Mouse (Mus musculus): ENCODE data around the gene Dusp1. TPM values are rescaled to one million over a fixed set of nuclear protein-coding genes. Genes with fewer than 3 reads are reported as not detected.

Gene Dusp1
- polyA plus RNA-seq, 1 experiment from 2014 or later, result 23.1 TPM

DNA sequence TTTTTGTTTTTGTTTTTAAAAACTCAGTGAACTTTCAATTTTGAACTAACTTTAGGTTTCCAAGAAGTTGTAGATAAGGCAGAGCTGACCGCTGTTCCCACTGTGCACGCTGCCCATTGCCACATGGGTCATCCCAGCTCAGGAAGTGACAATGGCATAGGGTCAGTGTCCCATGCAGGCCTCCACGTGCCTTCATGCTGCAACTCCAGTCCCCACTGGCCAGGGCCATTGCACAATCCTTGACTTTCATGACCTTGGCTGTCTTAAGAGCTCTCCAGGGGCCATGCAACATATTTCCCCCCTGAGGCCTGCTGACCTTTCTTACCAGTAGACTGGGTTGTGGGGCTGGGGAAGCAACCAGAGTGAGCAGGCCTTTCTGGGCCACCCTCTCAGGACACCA lies 9.4 kb upstream of the Dusp1 start:
- no peak for ATAC-seq (replicated peaks; ENCODE audit: low FRiP score)
- H3K27me3 ChIP-seq, result no peaks in the 10 kb centered on the region
- H3K27ac ChIP-seq, result no peak overlapping the region

DNA sequence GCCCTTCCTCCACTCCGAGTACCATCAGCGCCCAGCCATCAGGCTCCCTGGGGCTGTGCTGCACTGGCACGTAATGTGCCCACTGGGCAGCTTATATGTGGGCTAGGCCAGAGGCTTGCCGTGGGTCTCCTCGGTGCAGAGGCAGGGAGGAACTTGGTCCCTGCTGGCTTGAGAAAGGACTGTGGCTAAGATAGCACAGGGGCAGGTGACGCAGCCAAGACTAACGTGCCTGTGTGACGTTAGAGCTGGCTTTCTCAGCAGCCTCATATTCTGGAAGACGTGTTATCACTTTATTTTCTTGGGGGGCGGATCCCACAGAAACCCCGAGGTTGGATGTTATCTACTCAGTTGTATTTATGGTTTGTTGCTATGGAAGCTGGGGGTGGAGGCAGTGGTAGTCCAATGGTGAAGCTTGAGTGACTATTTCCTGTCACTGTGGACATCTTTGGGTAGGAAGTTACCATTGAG lies 8.8 kb upstream of the Dusp1 start:
- H3K27me3 ChIP-seq, result no peaks in the 10 kb centered on the region
- peaks cover 21% of the 10 kb centered on the region for H3K4me1 ChIP-seq
- H3K36me3 ChIP-seq, result peaks cover 61% of the 10 kb centered on the region
- no peak for ATAC-seq (replicated peaks; ENCODE audit: low FRiP score)
- H3K27ac ChIP-seq, result no peak overlapping the region
- H3K4me2 ChIP-seq, result no peak overlapping the region
- no peaks in the 10 kb centered on the region; the same call in 1 of the 2 replicates for H3K9me3 ChIP-seq (replicated peaks)
- no peak overlapping the region for H3K4me3 ChIP-seq (replicated peaks)
- WGBS, result 79% methylated on average over 11 of the region's 11 CpGs
- H3K9ac ChIP-seq, result no peak overlapping the region

More for the DNA sequence above, 9.4 kb upstream of the Dusp1 start:
- Histone ChIP-seq H3K36me3 (peaks cover 56% of the 10 kb centered on the region), H3K9ac (no peak overlapping the region), H3K4me1 (peaks cover 26% of the 10 kb centered on the region), H3K4me2 (no peak overlapping the region), H3K4me3 (replicated peaks) (no peak overlapping the region), H3K9me3 (replicated peaks) (no peaks in the 10 kb centered on the region; the same call in 1 of the 2 replicates)
- WGBS, result 80% methylated on average over 3 of the region's 3 CpGs

- no peak for ATAC-seq (replicated peaks; ENCODE audit: low FRiP score)
- H3K9ac ChIP-seq, result no peak overlapping the region
Measured at GRCm38 (mm10) chr17:26569594-26570350, 7.8 kb upstream of the Dusp1 start.

DNA sequence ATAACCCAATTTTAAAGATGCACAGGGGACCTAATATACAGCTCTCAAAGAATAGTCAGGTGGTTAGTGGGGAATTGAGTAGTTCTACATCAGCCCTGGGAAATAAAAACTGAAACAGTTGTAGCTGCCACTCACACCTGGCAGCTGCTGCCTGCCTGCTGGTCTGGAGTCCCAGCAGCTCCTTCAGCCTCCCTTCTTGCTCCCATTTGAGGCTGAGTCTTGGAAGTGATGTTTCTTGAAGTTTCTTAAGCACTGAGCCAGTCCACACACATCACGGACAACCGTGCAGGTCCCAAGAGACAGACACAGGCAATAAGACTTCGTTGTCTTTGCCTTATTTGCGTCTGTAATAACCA lies 5.9 kb upstream of the Dusp1 start:
- Histone ChIP-seq H3K27me3 (no peaks in the 10 kb centered on the region), H3K9me3 (replicated peaks) (no peaks in the 10 kb centered on the region; the same call in 1 of the 2 replicates), H3K4me3 (replicated peaks) (no peak overlapping the region), H3K4me1 (peaks cover 44% of the 10 kb centered on the region), H3K4me2 (no peak overlapping the region), H3K27ac (0 out of 2 replicates have a peak overlapping the region, but pooled peaks have one; percentile 27), H3K9ac (no peak overlapping the region), H3K36me3 (peaks cover 70% of the 10 kb centered on the region)
- no peak for ATAC-seq (replicated peaks; ENCODE audit: low FRiP score)
- WGBS, result 95% methylated on average over 4 of the region's 4 CpGs

More at GRCm38 (mm10) chr17:26569594-26570350, 7.8 kb upstream of the Dusp1 start:
- H3K36me3 ChIP-seq, result peaks cover 57% of the 10 kb centered on the region
- no peaks in the 10 kb centered on the region for H3K27me3 ChIP-seq
- H3K4me1 ChIP-seq, result peaks cover 27% of the 10 kb centered on the region
- H3K4me2 ChIP-seq, result no peak overlapping the region
- no peak overlapping the region for H3K27ac ChIP-seq
- 90% methylated on average over 4 of the region's 4 CpGs for WGBS
- no peaks in the 10 kb centered on the region; the same call in 1 of the 2 replicates for H3K9me3 ChIP-seq (replicated peaks)
- no peak overlapping the region for H3K4me3 ChIP-seq (replicated peaks)

- Histone ChIP-seq H3K4me2 (no peak overlapping the region), H3K9ac (no peak overlapping the region), H3K36me3 (peaks cover 70% of the 10 kb centered on the region), H3K4me1 (peaks cover 49% of the 10 kb centered on the region), H3K27ac (peak overlapping the region; percentile 27; the same call in 1 of the 2 replicates), H3K27me3 (no peaks in the 10 kb centered on the region), H3K4me3 (replicated peaks) (no peak overlapping the region), H3K9me3 (replicated peaks) (no peaks in the 10 kb centered on the region; the same call in 1 of the 2 replicates)
- WGBS, result 37% methylated on average over 8 of the region's 8 CpGs
- no peak for ATAC-seq (replicated peaks; ENCODE audit: low FRiP score)
Measured at GRCm38 (mm10) chr17:26567142-26567817, 5.4 kb upstream of the Dusp1 start.

DNA sequence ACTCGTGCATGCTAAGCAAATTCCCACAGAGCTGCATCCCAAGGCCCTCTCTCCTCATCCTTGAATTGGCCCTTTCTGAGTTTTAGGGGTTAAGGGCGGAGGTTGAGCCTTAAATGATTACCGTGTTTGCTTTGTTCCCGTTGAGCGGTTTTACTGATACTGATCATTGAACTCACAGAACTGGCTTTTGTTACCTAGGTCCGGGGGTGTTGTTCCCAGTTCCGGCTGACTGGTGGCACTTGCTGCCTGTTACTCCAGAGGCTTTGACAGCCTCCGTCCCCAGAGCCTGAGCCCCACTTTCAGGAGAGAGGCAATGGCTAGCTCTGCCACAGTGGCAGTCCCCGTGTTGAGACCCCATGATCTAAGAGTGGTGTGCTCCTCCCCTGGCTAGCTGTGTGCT lies 2.5 kb upstream of the Dusp1 start:
- 30% methylated on average over 9 of the region's 9 CpGs for WGBS
- H3K9me3 ChIP-seq (replicated peaks), result no peaks in the 10 kb centered on the region; the same call in 1 of the 2 replicates
- H3K36me3 ChIP-seq, result peaks cover 50% of the 10 kb centered on the region
- no peak overlapping the region for H3K4me3 ChIP-seq (replicated peaks)
- peaks cover 57% of the 10 kb centered on the region for H3K4me1 ChIP-seq
- H3K27me3 ChIP-seq, result no peaks in the 10 kb centered on the region
- H3K9ac ChIP-seq, result no peak overlapping the region
- H3K27ac ChIP-seq, result peak overlapping the region; percentile 56
- H3K4me2 ChIP-seq, result peak overlapping the region; percentile 44
- no peak; the same call in 1 of the 2 replicates for ATAC-seq (replicated peaks; ENCODE audit: low FRiP score)

GRCm38 (mm10) chr17:26563476-26563875 lies 1.5 kb upstream of the Dusp1 start:
- Histone ChIP-seq H3K9me3 (replicated peaks) (no peaks in the 10 kb centered on the region; the same call in 1 of the 2 replicates), H3K4me1 (peaks cover 57% of the 10 kb centered on the region), H3K27ac (no peak overlapping the region), H3K4me3 (replicated peaks) (peak overlapping the region; percentile 84; the same call in 1 of the 2 replicates), H3K36me3 (peaks cover 40% of the 10 kb centered on the region), H3K27me3 (no peaks in the 10 kb centered on the region), H3K9ac (no peak overlapping the region), H3K4me2 (peak overlapping the region; percentile 90)
- ATAC-seq (replicated peaks; ENCODE audit: low FRiP score), result no peak
- 70% methylated on average over 6 of the region's 6 CpGs for WGBS

GRCm38 (mm10) chr17:26562292-26562691 lies 364 bp upstream of the Dusp1 start:
- H3K27ac ChIP-seq, result peak overlapping the region; percentile 85; the same call in 1 of the 2 replicates
- H3K9me3 ChIP-seq (replicated peaks), result no peaks in the 10 kb centered on the region; the same call in 1 of the 2 replicates
- no peaks in the 10 kb centered on the region for H3K27me3 ChIP-seq
- peak overlapping the region; percentile 85 for H3K9ac ChIP-seq
- peak overlapping the region; percentile 84 for H3K4me3 ChIP-seq (replicated peaks)
- ATAC-seq (replicated peaks; ENCODE audit: low FRiP score), result no peak
- peaks cover 54% of the 10 kb centered on the region for H3K4me1 ChIP-seq
- peak overlapping the region; percentile 90 for H3K4me2 ChIP-seq
- peaks cover 29% of the 10 kb centered on the region for H3K36me3 ChIP-seq
- WGBS, result 64% methylated on average over 4 of the region's 4 CpGs

- H3K36me3 ChIP-seq, result peaks cover 22% of the 10 kb centered on the region
- no peaks in the 10 kb centered on the region; the same call in 1 of the 2 replicates for H3K9me3 ChIP-seq (replicated peaks)
- peak; percentile 95 for ATAC-seq (replicated peaks; ENCODE audit: low FRiP score)
Measured at GRCm38 (mm10) chr17:26561290-26561640, 663 bp downstream of the Dusp1 start, which contains the start of gene Ergic1. Gene Ergic1, plus strand, starts transcription at chr17:26561489.

GRCm38 (mm10) chr17:26560526-26561289 lies 1.2 kb downstream of the Dusp1 start:
- no peak for ATAC-seq (replicated peaks; ENCODE audit: low FRiP score)
- H3K4me2 ChIP-seq, result peak overlapping the region; percentile 90
- 32% methylated on average over 9 of the region's 9 CpGs for WGBS
- no peaks in the 10 kb centered on the region for H3K27me3 ChIP-seq
- H3K4me1 ChIP-seq, result peaks cover 46% of the 10 kb centered on the region
- H3K27ac ChIP-seq, result peak overlapping the region; percentile 85
- peak overlapping the region; percentile 85 for H3K9ac ChIP-seq
- H3K9me3 ChIP-seq (replicated peaks), result no peaks in the 10 kb centered on the region
- H3K4me3 ChIP-seq (replicated peaks), result peak overlapping the region; percentile 84
- peaks cover 17% of the 10 kb centered on the region; the same call in 1 of the 2 replicates for H3K36me3 ChIP-seq

More at GRCm38 (mm10) chr17:26561290-26561640, 663 bp downstream of the Dusp1 start, which contains the start of gene Ergic1:
- no peaks in the 10 kb centered on the region for H3K27me3 ChIP-seq
- H3K4me2 ChIP-seq, result peak within 1 kb of the TSS; percentile 90
- peak within 1 kb of the TSS; percentile 84 for H3K4me3 ChIP-seq (replicated peaks)
- peak within 1 kb of the TSS; percentile 85 for H3K9ac ChIP-seq
- WGBS, result 0% methylated on average over 36 of the region's 36 CpGs
- H3K27ac ChIP-seq, result peak within 1 kb of the TSS; percentile 85
- peaks cover 46% of the 10 kb centered on the region for H3K4me1 ChIP-seq

GRCm38 (mm10) chr17:26553033-26553432 lies 8.9 kb downstream of the Dusp1 start:
- no peaks in the 10 kb centered on the region for H3K36me3 ChIP-seq
- no peaks in the 10 kb centered on the region for H3K9me3 ChIP-seq (replicated peaks)
- 67% methylated on average over 3 of the region's 3 CpGs for WGBS
- no peak overlapping the region for H3K4me2 ChIP-seq
- no peak overlapping the region for H3K27ac ChIP-seq
- H3K4me1 ChIP-seq, result peaks cover 12% of the 10 kb centered on the region
- no peak overlapping the region for H3K4me3 ChIP-seq (replicated peaks)
- H3K9ac ChIP-seq, result no peak overlapping the region
- no peak for ATAC-seq (replicated peaks; ENCODE audit: low FRiP score)
- 0 out of 2 replicates have a peak, but pooled peaks cover 2% of the 10 kb centered on the region for H3K27me3 ChIP-seq

All from kidney, embryonic 15.5 days (tissue).